Mouse (Mus musculus): Measurements from ENCODE around the gene Trpm6.

- no peak for TF ChIP-seq CTCF (conservative IDR thresholded peaks at IDR 0.05; ENCODE audit: insufficient read depth, insufficient read length, low read depth, low read length)
- no peak for TF ChIP-seq POLR2A (IDR thresholded peaks at IDR 0.05; ENCODE audit: low read depth, low read length)
These were observed 81.4 kb downstream of the Trpm6 start for GRCm38 (mm10) chr19:18831196-18831595.
